Mouse (Mus musculus) thymus, adult 2 months (tissue): Measurements from ENCODE around the gene Clec4d.

ENCODE experiments used
- CTCF ChIP-seq: fragments of 200-500 bp; IDR thresholded peaks from 2 replicates; pipeline ENCODE4 v1.5.1; 2012; ENCODE audit warnings: mild to moderate bottlenecking, control low read depth, low read length, moderate library complexity, borderline replicate concordance; ENCODE audit not compliant: control insufficient read depth, poor library complexity, insufficient read depth; ENCODE audit errors: extremely low read depth
- POLR2A ChIP-seq: fragments of 200-500 bp; IDR thresholded peaks from 2 replicates; pipeline ENCODE4 v1.6.1; 2012; ENCODE audit warnings: mild to moderate bottlenecking, low read length, control low read depth, moderate library complexity; ENCODE audit not compliant: control insufficient read depth, poor library complexity, insufficient read depth; ENCODE audit errors: extremely low read depth

DNA sequence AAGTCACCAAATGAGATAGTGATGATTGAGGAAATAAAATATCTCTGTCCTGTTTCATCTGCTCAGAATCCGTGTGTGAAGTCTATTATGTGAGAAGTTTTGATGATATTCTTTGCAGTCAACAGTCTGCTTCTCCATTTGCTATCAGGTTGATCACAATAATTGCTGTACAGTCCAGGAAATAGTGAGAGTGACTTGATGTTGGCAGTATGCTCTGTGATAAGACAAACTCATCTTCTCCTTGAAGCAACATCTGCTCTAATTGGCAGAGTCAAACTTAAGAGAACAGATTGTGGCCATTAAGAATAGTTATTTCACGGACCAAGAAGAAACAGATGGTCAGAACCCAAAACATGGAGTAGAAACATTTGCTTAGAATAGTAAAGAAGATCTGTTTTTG is 30.8 kb upstream of the Clec4d start:
- TF ChIP-seq POLR2A = no peak
- TF ChIP-seq CTCF = no peak
